Mouse (Mus musculus) layer of hippocampus, adult 11-12 months (tissue): ENCODE measurements at regions not wholly inside any gene's neighbourhood (a gene's known extent, or its start where the extent isn't known, plus 50 kb on each side); places are given as distances from the start of the nearest gene placed in this dataset.

Source experiments
- DNase-seq: peaks from one replicate; pipeline ENCODE4 v3.0.0; 2022; ENCODE audit warnings: low spot score

- DNase-seq, result no peak
These were observed 596.8 kb downstream of the Gm9195 start for GRCm38 (mm10) chr14:71894811-71895210.

DNA sequence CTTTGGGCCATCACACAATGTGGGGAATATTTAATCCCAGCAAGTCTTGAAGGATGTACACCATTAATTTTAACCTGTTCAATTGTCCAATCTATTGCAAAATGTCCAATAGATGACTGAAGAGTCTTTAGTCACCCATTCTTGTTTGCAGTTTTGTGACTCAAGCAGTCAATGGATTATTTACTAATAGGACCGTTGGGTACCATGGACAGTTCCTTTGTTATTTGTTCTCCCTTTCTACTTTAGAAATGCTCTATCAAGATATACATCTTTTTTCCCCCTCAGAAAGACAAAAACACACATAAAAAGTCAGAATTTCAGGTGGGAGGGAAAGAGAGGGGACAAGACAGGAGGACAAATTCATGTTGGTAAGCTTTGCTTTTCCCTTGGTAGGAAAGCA lies 598.3 kb downstream of the Gm9195 start:
- DNase-seq, result no peak

DNA sequence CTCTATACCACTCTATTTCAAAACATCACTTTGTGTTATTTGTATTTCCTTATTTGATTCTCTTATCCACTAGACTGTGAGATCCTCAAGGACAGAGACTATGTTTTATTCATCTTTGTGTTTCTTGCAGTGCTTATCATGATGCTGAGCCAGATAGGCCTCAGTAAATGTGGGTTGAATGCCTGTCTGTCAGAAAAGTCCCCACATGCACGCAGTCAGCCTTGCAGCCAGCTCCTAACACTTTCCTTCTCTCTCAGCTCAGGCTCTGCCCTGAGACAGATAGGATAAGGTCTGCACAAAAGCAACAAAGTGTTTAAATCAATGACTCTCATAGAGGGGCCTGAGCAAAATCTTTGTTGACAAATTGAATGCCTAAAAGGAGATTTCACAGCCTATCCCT lies 600.0 kb downstream of the Gm9195 start:
- no peak for DNase-seq

DNA sequence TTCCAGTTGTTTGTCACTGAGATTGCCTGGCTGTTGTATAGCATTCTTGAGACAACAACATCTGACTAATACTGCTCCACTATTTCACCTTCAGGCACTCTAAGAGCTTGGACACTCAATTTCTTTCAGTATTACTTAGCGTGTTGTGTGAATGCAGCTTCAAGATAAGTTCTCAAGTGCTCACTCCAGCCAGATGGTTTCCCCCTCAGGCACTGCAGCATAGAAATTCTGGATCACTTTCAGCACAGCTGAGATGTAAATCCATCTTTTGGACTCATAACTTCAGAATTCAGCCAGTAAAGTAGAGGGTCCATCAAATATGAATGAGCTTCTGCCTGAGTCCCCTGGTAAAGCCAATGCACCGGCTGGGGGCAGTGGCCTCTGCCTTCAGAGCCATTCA lies 608.8 kb downstream of the Gm9195 start:
- DNase-seq, result no peak

DNA sequence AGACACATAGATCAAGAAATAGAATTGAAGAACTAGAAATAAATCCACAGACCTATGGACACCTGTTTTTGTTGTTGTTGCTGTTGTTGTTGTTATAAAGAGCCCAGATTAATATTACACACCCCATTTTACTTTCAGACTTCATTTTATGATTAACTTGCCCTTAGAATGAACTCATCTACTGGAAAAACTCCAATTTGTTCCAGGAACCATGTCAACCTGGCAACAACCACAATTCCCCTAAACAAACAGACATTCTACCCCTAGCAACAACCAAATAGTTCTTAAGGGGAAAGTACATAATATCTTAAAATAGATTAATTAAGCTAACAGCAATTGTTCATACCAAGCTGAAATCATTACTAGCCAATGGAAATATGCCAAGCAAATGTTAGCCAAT lies 646.1 kb downstream of the Gm9195 start:
- DNase-seq, result no peak

DNA sequence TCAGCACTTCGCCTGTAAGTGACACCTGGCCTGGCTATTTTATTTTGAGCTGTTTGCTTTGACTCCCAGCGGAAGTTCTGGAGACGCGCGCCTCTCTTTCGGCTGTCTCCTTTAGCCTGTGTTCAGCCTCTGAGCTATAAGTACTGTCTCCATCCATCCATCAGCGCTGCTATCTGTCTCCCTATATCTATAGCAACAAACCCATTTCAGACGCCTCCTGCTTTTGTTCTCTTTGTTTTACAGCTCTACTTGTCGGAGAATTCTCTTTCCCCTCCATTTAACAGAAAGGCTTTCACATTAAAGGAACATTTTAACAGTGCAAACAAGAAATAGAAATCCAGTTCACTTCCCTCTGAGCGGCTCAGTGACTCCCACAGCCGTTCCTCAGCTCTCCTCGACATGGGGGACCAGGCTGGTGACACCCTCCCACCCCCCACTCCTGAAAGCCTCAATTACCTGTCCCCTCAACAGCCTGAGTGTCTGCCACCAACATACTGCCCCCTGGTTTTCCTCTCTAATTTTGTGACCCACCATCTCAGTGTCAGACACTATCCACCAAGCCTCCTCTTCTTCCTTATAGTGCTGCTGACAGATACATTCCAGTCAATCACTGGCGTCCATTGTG lies 682.7 kb downstream of the Gm9195 start:
- no peak for DNase-seq

GRCm38 (mm10) chr14:71805624-71806023 lies 686.0 kb downstream of the Gm9195 start:
- no peak for DNase-seq

GRCm38 (mm10) chr14:71799861-71800260 lies 691.8 kb downstream of the Gm9195 start:
- peak; percentile 35 for DNase-seq

DNA sequence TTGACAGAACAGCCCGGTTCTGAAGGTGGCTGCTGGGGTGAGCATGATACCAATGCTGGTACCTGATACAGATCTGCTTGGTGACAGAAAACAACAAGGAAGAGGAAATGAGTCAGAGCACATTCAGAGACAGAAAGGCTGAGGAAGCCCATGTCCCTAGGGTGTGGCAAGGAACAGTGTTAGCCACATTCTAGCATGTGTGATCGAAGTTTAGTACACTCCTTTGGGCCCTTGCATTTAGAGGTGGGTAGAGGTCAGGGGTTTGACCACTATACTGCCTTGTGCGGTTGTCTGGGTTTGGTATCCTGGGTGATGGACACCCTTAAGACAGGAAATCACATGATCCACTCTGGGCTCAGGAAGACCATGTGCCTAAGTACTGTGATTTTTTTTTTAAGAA lies 695.9 kb downstream of the Gm9195 start:
- no peak for DNase-seq

GRCm38 (mm10) chr14:71776990-71777525 lies 714.6 kb downstream of the Gm9195 start:
- no peak for DNase-seq

DNA sequence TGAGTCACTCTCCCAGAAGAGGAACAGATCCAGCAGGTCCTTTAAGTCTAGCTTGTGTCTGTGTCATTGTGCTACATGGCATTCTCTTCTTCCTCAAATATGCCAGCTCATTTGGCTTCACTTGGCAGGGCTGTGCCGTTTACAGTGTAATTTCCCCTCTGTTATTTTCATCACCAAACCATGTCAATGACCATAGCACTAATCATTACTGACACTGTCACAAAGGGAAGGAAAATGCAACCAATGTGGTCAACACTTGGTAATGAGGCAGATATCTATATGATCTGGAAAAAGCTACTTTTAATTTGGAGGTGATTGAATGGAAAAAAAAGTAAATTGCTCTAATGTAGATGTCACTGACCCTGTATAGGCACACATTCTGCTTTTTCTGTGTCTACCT lies 724.8 kb downstream of the Gm9195 start:
- DNase-seq, result no peak

DNA sequence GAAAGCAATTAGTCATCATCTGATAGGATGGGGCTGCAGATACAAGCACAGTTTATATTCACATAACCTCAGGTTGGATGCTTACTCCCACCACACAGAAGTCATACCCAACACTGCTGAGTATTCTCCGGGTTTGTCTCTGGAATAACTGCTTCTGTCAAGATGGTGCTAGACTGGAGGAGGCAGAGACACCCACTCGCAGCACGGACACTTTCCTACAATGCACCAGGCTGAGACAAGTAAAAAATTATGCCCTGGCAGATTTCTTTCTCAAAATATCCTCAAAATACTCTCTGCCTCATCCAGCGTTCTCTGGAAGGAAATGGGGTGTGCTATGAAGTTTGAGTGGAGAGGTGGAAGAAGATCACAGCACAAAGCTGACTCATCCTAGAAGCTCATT lies 763.1 kb downstream of the Gm9195 start:
- DNase-seq, result peak; percentile 15

DNA sequence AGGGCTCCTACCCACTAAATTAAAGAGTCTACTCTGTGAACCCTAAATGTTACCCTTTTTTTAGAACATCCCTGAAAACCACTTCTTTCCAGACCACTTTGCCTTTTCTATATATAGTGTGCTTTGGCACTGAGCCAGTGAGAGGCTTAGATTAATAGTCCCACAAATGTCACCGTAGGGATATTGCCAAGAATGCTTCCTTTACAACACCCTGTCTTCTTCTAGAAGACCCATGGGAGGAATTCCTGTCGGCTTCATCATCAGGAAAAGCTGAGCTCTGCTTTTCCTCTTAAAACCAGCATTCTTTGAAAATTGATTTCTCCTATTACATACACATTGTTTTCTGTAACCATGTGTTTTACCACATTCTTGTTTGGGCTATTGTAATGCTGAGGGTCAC lies 768.1 kb downstream of the Gm9195 start:
- no peak for DNase-seq

DNA sequence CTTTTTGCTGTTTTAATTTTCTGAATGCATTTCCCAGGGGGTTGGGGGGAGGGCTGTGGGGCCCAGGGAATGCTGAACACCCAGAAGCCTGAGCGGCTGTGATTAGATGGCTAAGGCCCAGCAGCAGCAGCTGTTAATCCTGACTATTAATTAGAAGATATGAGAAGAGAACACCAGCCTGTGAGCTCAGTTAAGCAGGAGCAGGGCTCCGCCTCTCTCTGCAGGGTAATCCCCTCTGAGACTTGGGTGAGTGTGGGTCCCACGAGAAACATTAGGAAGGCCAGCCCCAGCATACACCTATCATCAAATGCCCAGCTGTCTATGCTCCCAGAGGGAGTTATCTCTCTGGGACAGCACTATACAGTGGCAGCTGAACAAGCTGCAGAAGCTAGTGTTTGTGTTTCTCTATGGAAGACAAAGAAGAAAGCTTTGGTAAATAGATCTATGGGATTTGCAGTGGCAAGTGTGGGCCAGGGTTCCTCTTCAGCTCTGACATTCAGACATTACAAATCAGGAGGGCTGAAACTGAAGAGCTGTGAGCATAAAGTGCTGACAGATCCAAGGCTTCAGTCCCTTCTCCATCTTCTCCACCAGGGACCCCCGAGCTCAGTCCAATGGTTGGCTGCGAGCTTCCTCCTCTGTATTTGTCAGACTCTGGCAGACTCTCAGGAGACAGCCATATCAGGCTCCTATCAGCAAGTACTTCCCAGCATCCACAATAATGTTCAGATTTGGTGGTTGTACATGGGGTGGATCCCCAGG lies 781.9 kb downstream of the Gm9195 start:
- DNase-seq, result no peak

DNA sequence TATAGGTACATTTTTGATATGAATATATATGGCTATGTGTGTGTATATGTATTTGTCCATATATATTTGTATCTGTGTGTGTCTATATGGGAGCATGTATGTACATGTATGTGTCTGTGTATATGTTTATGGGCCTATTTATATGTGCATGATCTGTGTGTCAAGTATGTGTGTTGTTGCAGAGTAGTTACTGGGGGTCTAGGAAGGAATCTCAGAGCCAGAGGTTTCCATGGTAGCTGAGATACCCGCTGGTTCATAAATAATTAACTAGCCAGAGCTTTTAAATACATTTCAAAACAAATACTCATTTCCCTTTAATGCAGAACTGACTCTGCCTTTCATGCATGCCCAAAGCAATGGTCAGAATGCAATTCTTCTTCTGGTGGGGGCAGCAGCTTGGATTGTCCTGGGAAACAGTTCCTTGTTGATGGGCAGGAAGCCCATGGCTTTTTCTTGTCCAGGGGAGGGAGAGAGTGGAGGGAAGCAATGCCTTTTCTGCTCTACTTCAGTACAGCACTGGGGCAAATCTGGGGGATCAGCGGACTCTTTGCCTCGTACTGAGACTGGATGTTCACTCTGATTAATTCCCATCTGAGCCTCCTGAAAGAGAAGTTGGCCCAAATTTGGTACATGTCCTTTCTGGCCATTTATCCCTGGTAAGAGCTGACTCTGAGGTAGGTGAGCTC lies 798.7 kb downstream of the Gm9195 start:
- no peak for DNase-seq

GRCm38 (mm10) chr14:71674564-71674963 lies 817.1 kb downstream of the Gm9195 start:
- DNase-seq, result no peak

DNA sequence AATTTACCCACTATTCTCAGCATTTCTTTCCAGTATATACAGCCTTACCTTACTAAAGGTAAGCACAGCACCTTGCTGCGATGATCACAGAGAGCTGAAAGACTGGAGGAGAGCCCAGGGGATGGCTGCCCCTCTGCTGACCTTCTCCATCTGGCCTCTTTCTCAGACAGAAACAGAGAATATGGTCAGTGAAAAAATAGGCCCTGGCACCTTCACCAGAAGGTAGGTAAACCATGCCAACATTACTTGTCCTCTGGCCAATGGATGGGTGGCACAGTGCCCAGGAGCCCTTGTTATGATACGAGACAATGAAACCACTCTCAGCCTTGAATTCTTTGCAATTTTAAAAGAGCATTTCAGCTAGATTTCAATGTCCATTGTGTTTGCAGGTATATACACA lies 817.8 kb downstream of the Gm9195 start:
- peak; percentile 8 for DNase-seq

DNA sequence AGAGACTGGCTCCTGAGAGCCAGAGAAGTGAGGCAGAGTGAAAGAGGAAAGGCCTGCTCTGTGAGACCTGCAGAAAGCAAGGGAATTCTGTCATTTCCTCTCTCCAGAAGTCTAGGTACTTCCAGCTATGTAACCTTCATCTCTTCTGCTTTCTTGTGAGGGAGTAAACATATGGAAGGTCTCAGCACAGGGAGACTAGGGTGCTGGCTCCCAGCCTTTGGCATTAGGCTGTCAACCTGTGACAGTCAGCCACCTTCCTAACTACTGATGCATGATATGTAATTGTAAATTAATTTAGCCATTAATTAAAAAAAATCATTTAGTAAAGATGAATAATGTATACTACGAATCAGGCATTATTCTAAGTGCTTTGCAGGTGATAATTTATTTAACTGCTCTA lies 819.2 kb downstream of the Gm9195 start:
- no peak for DNase-seq

GRCm38 (mm10) chr14:71671994-71672393 lies 819.6 kb downstream of the Gm9195 start:
- DNase-seq, result no peak

GRCm38 (mm10) chr14:71670435-71670834 lies 821.2 kb downstream of the Gm9195 start:
- DNase-seq, result peak; percentile 35

- no peak for DNase-seq
These were observed 825.0 kb downstream of the Gm9195 start for GRCm38 (mm10) chr14:71666656-71667055.

- DNase-seq, result no peak
These were observed 831.5 kb downstream of the Gm9195 start for GRCm38 (mm10) chr14:71660166-71660565.
